Mouse (Mus musculus) MEL (cell line): Measurements from ENCODE around the gene Msl3.

Source experiments
- CHD2 ChIP-seq: IDR thresholded peaks from 2 replicates; pipeline ENCODE4 v1.6.1; 2011; ENCODE audit warnings: low read length, improper control_type of control experiment
- CTCF ChIP-seq, 3 experiments: IDR thresholded peaks in 2 of 3; conservative IDR thresholded peaks in 1 of 3; 2 replicates each; pipeline ENCODE4 v1.5.1; 2011 to 2012; ENCODE audit warnings: low read length in 3 of 3, low read depth in 2 of 3, mild to moderate bottlenecking in 2 of 3, improper control_type of control experiment in 1 of 3, inconsistent platforms in 1 of 3, mixed read lengths in 1 of 3, moderate library complexity in 1 of 3; ENCODE audit not compliant: control insufficient read depth in 1 of 3, insufficient read depth in 1 of 3, poor library complexity in 1 of 3, severe bottlenecking in 1 of 3
- E2F4 ChIP-seq: IDR thresholded peaks from 2 replicates; pipeline ENCODE4 v1.6.1; 2011; ENCODE audit warnings: low read depth, low read length, improper control_type of control experiment, borderline replicate concordance
- EP300 ChIP-seq, 2 experiments: IDR thresholded peaks; 2 replicates each; pipeline ENCODE4 v1.6.1; 2011; ENCODE audit warnings: improper control_type of control experiment in 2 of 2, low read length in 2 of 2, low read depth in 1 of 2, mild to moderate bottlenecking in 1 of 2
- GATA1 ChIP-seq: IDR thresholded peaks from 2 replicates; pipeline ENCODE4 v1.6.1; 2011; ENCODE audit warnings: low read depth, low read length, improper control_type of control experiment
- HCFC1 ChIP-seq: IDR thresholded peaks from 2 replicates; pipeline ENCODE4 v1.6.1; 2012; ENCODE audit warnings: low read depth, mild to moderate bottlenecking, inconsistent platforms, low read length, improper control_type of control experiment, moderate library complexity
- JUND ChIP-seq: IDR thresholded peaks from 2 replicates; pipeline ENCODE4 v1.6.1; 2011; ENCODE audit warnings: low read depth, mild to moderate bottlenecking, improper control_type of control experiment, low read length
- NELFE ChIP-seq: IDR thresholded peaks from 2 replicates; pipeline ENCODE4 v1.6.1; 2011; ENCODE audit warnings: low read depth, low read length, improper control_type of control experiment
- RAD21 ChIP-seq: IDR thresholded peaks from 2 replicates; pipeline ENCODE4 v1.6.1; 2011; ENCODE audit warnings: mild to moderate bottlenecking, low read depth, low read length, improper control_type of control experiment
- ZNF384 ChIP-seq: IDR thresholded peaks from 2 replicates; pipeline ENCODE4 v1.6.1; 2012; ENCODE audit warnings: low read depth, mild to moderate bottlenecking, inconsistent platforms, low read length, improper control_type of control experiment

GRCm38 (mm10) chrX:168674407-168674962 lies 787 bp upstream of the Msl3 start:
- TF ChIP-seq CHD2 (no peak), EP300 (IDR thresholded peaks at IDR 0.05; ENCODE audit: low read depth in 1 of 2, low read length in 2 of 2) (no peak), GATA1 (no peak), CTCF (IDR thresholded peaks at IDR 0.05 in 2 of 3, conservative IDR thresholded peaks at IDR 0.05 in 1 of 3; ENCODE audit: control insufficient read depth in 1 of 3, insufficient read depth in 1 of 3, low read depth in 2 of 3, low read length in 3 of 3, poor library complexity in 1 of 3, severe bottlenecking in 1 of 3) (no peak), JUND (no peak), HCFC1 (no peak), ZNF384 (no peak), NELFE (no peak), E2F4 (no peak), RAD21 (no peak)
